Mouse (Mus musculus) stomach, postnatal 0 days (tissue): ENCODE data around the gene Cnr1.

ENCODE experiments used
- CTCF ChIP-seq: IDR thresholded peaks from 2 replicates; pipeline ENCODE4 v1.5.1; 2016; ENCODE audit warnings: antibody characterized with exemption, low read depth, mild to moderate bottlenecking, moderate library complexity
- EP300 ChIP-seq: optimal IDR thresholded peaks from 2 replicates; pipeline ENCODE3; 2016; ENCODE audit warnings: antibody characterized with exemption

GRCm38 (mm10) chr4:33925489-33925888, 1.1 kb downstream of the Cnr1 start:
- no peak for TF ChIP-seq CTCF
- no peak for TF ChIP-seq EP300
